Mouse (Mus musculus) lung, postnatal 0 days (tissue): ENCODE measurements around the gene Ror1. TPM values are rescaled to one million over a fixed set of nuclear protein-coding genes. Genes with fewer than 3 reads are reported as not detected.
A peak's percentile ranks its signal among the peaks of the same experiment; 100 is the strongest.

Experiments used
- ATAC-seq: fragments of 200-750 bp; cut with Nextera tagmentation; 2 replicates; pipeline ENCODE4 v1.8.0; 2017; ENCODE audit warnings: moderate library complexity
- DNase-seq: peaks from one replicate; pipeline ENCODE4 v3.0.0-alpha.2; 2016; ENCODE audit warnings: low spot score
- H3K27ac ChIP-seq: fragments of 300-500 bp; sonication (generic); 2 replicates; pipeline ENCODE4 v1.5.1; 2014; ENCODE audit warnings: antibody characterized with exemption, mild to moderate bottlenecking, low read length, mixed read lengths
- H3K27me3 ChIP-seq: fragments of 300-500 bp; sonication (generic); replicated peaks from 2 replicates; pipeline ENCODE4 v1.6.1; 2014; ENCODE audit warnings: low read length, mixed read lengths; ENCODE audit not compliant: insufficient read depth
- H3K36me3 ChIP-seq: fragments of 300-500 bp; sonication (generic); 2 replicates; pipeline ENCODE4 v1.6.1; 2014; ENCODE audit warnings: low read length, mixed read lengths; ENCODE audit not compliant: insufficient read depth
- H3K4me1 ChIP-seq: fragments of 300-500 bp; sonication (generic); 2 replicates; pipeline ENCODE4 v1.6.1; 2014; ENCODE audit warnings: antibody characterized with exemption, low read depth, low read length, mixed read lengths; ENCODE audit not compliant: insufficient read depth
- H3K4me2 ChIP-seq: fragments of 300-500 bp; sonication (generic); replicated peaks from 2 replicates; pipeline ENCODE4 v1.6.1; 2014; ENCODE audit warnings: low read depth, mild to moderate bottlenecking, low read length, moderate library complexity, mixed read lengths
- H3K4me3 ChIP-seq: fragments of 300-500 bp; sonication (generic); 2 replicates; pipeline ENCODE4 v1.5.1; 2014; ENCODE audit warnings: low read depth, low read length
- H3K9ac ChIP-seq: fragments of 300-500 bp; sonication (generic); replicated peaks from 2 replicates; pipeline ENCODE4 v1.6.1; 2014; ENCODE audit warnings: low read depth, mild to moderate bottlenecking
- H3K9me3 ChIP-seq: fragments of 300-500 bp; sonication (generic); 2 replicates; pipeline ENCODE4 v1.6.1; 2016; ENCODE audit warnings: low read length, mixed read lengths
- CTCF ChIP-seq: IDR thresholded peaks from 2 replicates; pipeline ENCODE4 v1.5.1; 2016; ENCODE audit warnings: antibody characterized with exemption, mild to moderate bottlenecking
- EP300 ChIP-seq: IDR thresholded peaks from 2 replicates; pipeline ENCODE4 v1.6.1; 2016; ENCODE audit warnings: antibody characterized with exemption, mild to moderate bottlenecking, control low read depth
- WGBS: fragments of 180-500 bp; shearing (Covaris S2); extraction: QIAGEN DNeasy Blood & Tissue Kit; methylation state at CpG from one replicate; pipeline ENCODE4 v1.1.7; 2014; 5-methylcytosine and 5-hydroxymethylcytosine counted together
- polyA plus RNA-seq: library from polyadenylated mRNA; unstranded; fragments of >200 nt; fragmentation: Nextera tagmentation; extraction: Ambion mirVana; gene quantifications from 2 replicates; pipeline ENCODE4 v1.2.1, GENCODE M21; 2015

Ror1 gene
- polyA plus RNA-seq, 1 experiment from 2014 or later: 6.2 TPM

GRCm38 (mm10) chr4:100386272-100386988, 290.8 kb downstream of the Ror1 start:
- no peak overlapping the region for H3K4me3 ChIP-seq
- H3K4me1 ChIP-seq: peaks cover 3% of the 10 kb centered on the region; the same call in 1 of the 2 replicates
- H3K4me2 ChIP-seq: no peak overlapping the region
- H3K36me3 ChIP-seq: no peaks in the 10 kb centered on the region
- ATAC-seq (peak; percentile 91), DNase-seq (peak; percentile 80)
- no peaks in the 10 kb centered on the region for H3K9me3 ChIP-seq
- WGBS: 57% methylated on average over 5 of the region's 5 CpGs
- H3K27me3 ChIP-seq: no peaks in the 10 kb centered on the region
- TF ChIP-seq CTCF (peak; percentile 27), EP300 (peak; percentile 81)
- H3K9ac ChIP-seq: no peak overlapping the region
- no peak overlapping the region for H3K27ac ChIP-seq

GRCm38 (mm10) chr4:100390436-100390835, 294.8 kb downstream of the Ror1 start:
- H3K4me2 ChIP-seq: no peak overlapping the region
- peak; percentile 77 for DNase-seq
- WGBS: 52% methylated on average over 6 of the region's 6 CpGs
- H3K36me3 ChIP-seq: no peaks in the 10 kb centered on the region
- ATAC-seq: peak; percentile 55
- H3K4me1 ChIP-seq: peaks cover 3% of the 10 kb centered on the region; the same call in 1 of the 2 replicates
- no peak overlapping the region for H3K4me3 ChIP-seq
- no peaks in the 10 kb centered on the region for H3K27me3 ChIP-seq
- no peak overlapping the region for H3K27ac ChIP-seq
- H3K9ac ChIP-seq: no peak overlapping the region
- TF ChIP-seq EP300: 0 out of 2 replicates have a peak, but pooled peaks have one; percentile 45
- no peak for TF ChIP-seq CTCF
- H3K9me3 ChIP-seq: no peaks in the 10 kb centered on the region

GRCm38 (mm10) chr4:100391021-100391420, 295.4 kb downstream of the Ror1 start:
- DNase-seq: no peak
- Histone ChIP-seq H3K9ac (no peak overlapping the region), H3K9me3 (no peaks in the 10 kb centered on the region), H3K4me2 (no peak overlapping the region), H3K27me3 (no peaks in the 10 kb centered on the region), H3K27ac (no peak overlapping the region), H3K36me3 (no peaks in the 10 kb centered on the region), H3K4me3 (no peak overlapping the region), H3K4me1 (peaks cover 3% of the 10 kb centered on the region; the same call in 1 of the 2 replicates)
- no peak for ATAC-seq
- WGBS: 37% methylated on average over 6 of the region's 6 CpGs
- no peak for TF ChIP-seq EP300
- TF ChIP-seq CTCF: no peak

GRCm38 (mm10) chr4:100393374-100394061, 297.9 kb downstream of the Ror1 start:
- H3K4me1 ChIP-seq: peaks cover 3% of the 10 kb centered on the region; the same call in 1 of the 2 replicates
- H3K27ac ChIP-seq: no peak overlapping the region
- no peak for ATAC-seq
- 53% methylated on average over 12 of the region's 12 CpGs for WGBS
- no peak overlapping the region for H3K4me2 ChIP-seq
- no peak overlapping the region for H3K4me3 ChIP-seq
- TF ChIP-seq EP300 (no peak), CTCF (no peak)
- no peaks in the 10 kb centered on the region for H3K9me3 ChIP-seq
- DNase-seq: no peak
- no peak overlapping the region for H3K9ac ChIP-seq
- H3K36me3 ChIP-seq: no peaks in the 10 kb centered on the region
- H3K27me3 ChIP-seq: no peaks in the 10 kb centered on the region

GRCm38 (mm10) chr4:100395407-100395806, 299.8 kb downstream of the Ror1 start:
- ATAC-seq (peak; percentile 37), DNase-seq (no peak)
- H3K4me3 ChIP-seq: no peak overlapping the region
- H3K9me3 ChIP-seq: no peaks in the 10 kb centered on the region
- H3K36me3 ChIP-seq: no peaks in the 10 kb centered on the region
- no peaks in the 10 kb centered on the region for H3K27me3 ChIP-seq
- no peak overlapping the region for H3K9ac ChIP-seq
- TF ChIP-seq CTCF (no peak), EP300 (no peak)
- H3K4me2 ChIP-seq: no peak overlapping the region
- H3K27ac ChIP-seq: no peak overlapping the region
- H3K4me1 ChIP-seq: no peaks in the 10 kb centered on the region; the same call in 1 of the 2 replicates
- 86% methylated on average over 4 of the region's 4 CpGs for WGBS

- Histone ChIP-seq H3K36me3 (no peaks in the 10 kb centered on the region), H3K4me1 (peaks cover 5% of the 10 kb centered on the region; the same call in 1 of the 2 replicates), H3K27me3 (no peaks in the 10 kb centered on the region), H3K4me2 (no peak overlapping the region), H3K4me3 (no peak overlapping the region), H3K27ac (no peak overlapping the region), H3K9me3 (no peaks in the 10 kb centered on the region), H3K9ac (no peak overlapping the region)
- 21% methylated on average over 3 of the region's 3 CpGs for whole genome bisulfite sequencing
- TF ChIP-seq CTCF (no peak), EP300 (no peak)
- DNase-seq (no peak), ATAC-seq (no peak)
Measured at GRCm38 (mm10) chr4:100398079-100398478, 302.5 kb downstream of the Ror1 start.
